Mouse (Mus musculus): ENCODE data around the gene Tgfbrap1. TPM values are rescaled to one million over a fixed set of nuclear protein-coding genes. Genes with fewer than 3 reads are reported as not detected.

The Tgfbrap1 gene
- polyA plus RNA-seq, 1 experiment from 2014 or later = 9.5 TPM

DNA sequence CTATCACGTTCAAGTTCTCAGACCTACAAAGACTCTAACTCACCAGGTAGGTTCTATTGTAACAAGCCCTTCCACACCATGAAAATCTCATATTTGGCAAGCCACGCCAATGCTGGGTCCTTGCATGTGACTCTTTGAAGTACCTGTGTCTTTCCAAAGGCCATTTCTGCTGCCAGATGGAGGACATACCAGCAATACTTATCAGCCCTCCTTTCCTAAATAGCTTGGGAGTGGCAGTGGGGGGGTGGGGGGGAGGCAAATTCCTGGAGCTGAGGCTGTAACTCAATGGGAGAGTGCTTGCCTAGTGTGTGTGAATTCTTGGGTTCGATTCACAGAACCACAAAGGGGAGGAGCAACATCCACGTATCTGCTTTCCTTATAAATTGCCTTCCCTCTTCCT, 26.3 kb upstream of the Tgfbrap1 start:
- WGBS = 84% methylated on average over 4 of the region's 4 CpGs
- Histone ChIP-seq H3K4me3 (replicated peaks; ENCODE audit: low read length) (no peak overlapping the region), H3K27me3 (ENCODE audit: control insufficient read depth, insufficient read depth, low read length) (no peaks in the 10 kb centered on the region), H3K9ac (ENCODE audit: low read length) (no peak overlapping the region), H3K4me2 (ENCODE audit: low read depth, low read length) (no peak overlapping the region), H3K4me1 (ENCODE audit: control insufficient read depth, insufficient read depth, low read length) (no peaks in the 10 kb centered on the region), H3K36me3 (ENCODE audit: control insufficient read depth, insufficient read depth, low read length) (peaks cover 43% of the 10 kb centered on the region), H3K27ac (ENCODE audit: low read length) (no peak overlapping the region), H3K9me3 (replicated peaks; ENCODE audit: control insufficient read depth, low read length) (no peaks in the 10 kb centered on the region)
- no peak for ATAC-seq (ENCODE audit: insufficient read depth, low FRiP score)

DNA sequence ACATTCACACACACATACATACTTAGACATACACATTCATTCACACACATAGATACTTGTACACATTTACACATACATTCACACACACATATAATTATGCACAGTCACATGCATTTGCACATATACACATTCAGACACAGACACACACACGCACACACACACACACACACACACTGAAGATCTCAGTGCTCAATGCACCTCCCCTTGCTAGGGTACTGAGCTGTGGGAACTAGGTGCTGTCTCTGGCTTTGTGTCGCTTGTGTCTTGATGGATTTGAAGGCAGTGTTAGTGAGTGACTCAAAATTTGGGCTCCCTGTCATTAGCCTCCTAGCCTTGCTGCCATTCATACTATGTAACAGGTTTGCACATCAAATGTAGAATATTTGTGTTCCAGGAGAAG, 24.2 kb upstream of the Tgfbrap1 start:
- no peak overlapping the region for H3K4me2 ChIP-seq (ENCODE audit: low read depth, low read length)
- 90% methylated on average over 2 of the region's 2 CpGs for WGBS

GRCm38 (mm10) chr1:43120950-43121349, 22.5 kb upstream of the Tgfbrap1 start:
- peaks cover 40% of the 10 kb centered on the region for H3K36me3 ChIP-seq (ENCODE audit: control insufficient read depth, insufficient read depth, low read length)
- H3K27ac ChIP-seq (ENCODE audit: low read length) = no peak overlapping the region
- no peaks in the 10 kb centered on the region for H3K4me1 ChIP-seq (ENCODE audit: control insufficient read depth, insufficient read depth, low read length)
- no peak overlapping the region for H3K4me3 ChIP-seq (replicated peaks; ENCODE audit: low read length)
- no peaks in the 10 kb centered on the region for H3K27me3 ChIP-seq (ENCODE audit: control insufficient read depth, insufficient read depth, low read length)
- no peak for ATAC-seq (ENCODE audit: insufficient read depth, low FRiP score)
- no peak overlapping the region for H3K9ac ChIP-seq (ENCODE audit: low read length)
- 92% methylated on average over 5 of the region's 5 CpGs for WGBS
- H3K9me3 ChIP-seq (replicated peaks; ENCODE audit: control insufficient read depth, low read length) = no peaks in the 10 kb centered on the region
- no peak overlapping the region for H3K4me2 ChIP-seq (ENCODE audit: low read depth, low read length)

More for the DNA sequence above, 24.2 kb upstream of the Tgfbrap1 start:
- H3K4me3 ChIP-seq (replicated peaks; ENCODE audit: low read length) = no peak overlapping the region
- peaks cover 41% of the 10 kb centered on the region for H3K36me3 ChIP-seq (ENCODE audit: control insufficient read depth, insufficient read depth, low read length)
- no peak overlapping the region for H3K9ac ChIP-seq (ENCODE audit: low read length)
- H3K9me3 ChIP-seq (replicated peaks; ENCODE audit: control insufficient read depth, low read length) = no peaks in the 10 kb centered on the region
- no peaks in the 10 kb centered on the region for H3K4me1 ChIP-seq (ENCODE audit: control insufficient read depth, insufficient read depth, low read length)
- no peak for ATAC-seq (ENCODE audit: insufficient read depth, low FRiP score)
- no peaks in the 10 kb centered on the region for H3K27me3 ChIP-seq (ENCODE audit: control insufficient read depth, insufficient read depth, low read length)
- H3K27ac ChIP-seq (ENCODE audit: low read length) = no peak overlapping the region

DNA sequence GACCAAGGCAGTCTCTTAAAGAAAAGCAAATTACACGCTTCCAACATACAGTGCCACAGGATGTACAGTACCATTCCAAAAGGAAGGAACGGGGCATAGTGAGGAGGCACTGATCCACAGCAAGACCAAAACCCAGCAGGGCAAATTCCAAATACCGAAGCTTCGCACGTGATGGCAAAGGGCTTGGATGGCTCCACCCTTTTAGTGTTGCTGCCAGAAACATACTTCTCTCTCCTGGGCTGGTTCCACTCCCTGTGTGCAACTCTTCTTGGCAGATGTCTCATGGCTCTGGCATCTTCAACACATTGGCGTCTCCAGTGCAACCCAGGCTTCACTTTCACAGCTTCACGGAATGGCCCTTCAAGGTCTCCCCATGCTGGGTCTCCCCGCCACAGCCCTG, 19.0 kb upstream of the Tgfbrap1 start:
- Histone ChIP-seq H3K9me3 (replicated peaks; ENCODE audit: control insufficient read depth, low read length) (no peaks in the 10 kb centered on the region), H3K36me3 (ENCODE audit: control insufficient read depth, insufficient read depth, low read length) (peaks cover 32% of the 10 kb centered on the region), H3K4me3 (replicated peaks; ENCODE audit: low read length) (no peak overlapping the region), H3K27me3 (ENCODE audit: control insufficient read depth, insufficient read depth, low read length) (no peaks in the 10 kb centered on the region), H3K4me2 (ENCODE audit: low read depth, low read length) (no peak overlapping the region), H3K9ac (ENCODE audit: low read length) (no peak overlapping the region), H3K27ac (ENCODE audit: low read length) (no peak overlapping the region), H3K4me1 (ENCODE audit: control insufficient read depth, insufficient read depth, low read length) (no peaks in the 10 kb centered on the region)
- WGBS = 97% methylated on average over 8 of the region's 8 CpGs
- no peak for ATAC-seq (ENCODE audit: insufficient read depth, low FRiP score)

- H3K27ac ChIP-seq (ENCODE audit: low read length) = no peak overlapping the region
- H3K27me3 ChIP-seq (ENCODE audit: control insufficient read depth, insufficient read depth, low read length) = no peaks in the 10 kb centered on the region
- no peaks in the 10 kb centered on the region for H3K4me1 ChIP-seq (ENCODE audit: control insufficient read depth, insufficient read depth, low read length)
- 80% methylated on average over 2 of the region's 2 CpGs for WGBS
- H3K9me3 ChIP-seq (replicated peaks; ENCODE audit: control insufficient read depth, low read length) = no peaks in the 10 kb centered on the region
- no peak overlapping the region for H3K4me2 ChIP-seq (ENCODE audit: low read depth, low read length)
- no peak overlapping the region for H3K9ac ChIP-seq (ENCODE audit: low read length)
- H3K36me3 ChIP-seq (ENCODE audit: control insufficient read depth, insufficient read depth, low read length) = peaks cover 19% of the 10 kb centered on the region
- H3K4me3 ChIP-seq (replicated peaks; ENCODE audit: low read length) = no peak overlapping the region
- no peak for ATAC-seq (ENCODE audit: insufficient read depth, low FRiP score)
Observed at GRCm38 (mm10) chr1:43112882-43113281, 14.4 kb upstream of the Tgfbrap1 start.

DNA sequence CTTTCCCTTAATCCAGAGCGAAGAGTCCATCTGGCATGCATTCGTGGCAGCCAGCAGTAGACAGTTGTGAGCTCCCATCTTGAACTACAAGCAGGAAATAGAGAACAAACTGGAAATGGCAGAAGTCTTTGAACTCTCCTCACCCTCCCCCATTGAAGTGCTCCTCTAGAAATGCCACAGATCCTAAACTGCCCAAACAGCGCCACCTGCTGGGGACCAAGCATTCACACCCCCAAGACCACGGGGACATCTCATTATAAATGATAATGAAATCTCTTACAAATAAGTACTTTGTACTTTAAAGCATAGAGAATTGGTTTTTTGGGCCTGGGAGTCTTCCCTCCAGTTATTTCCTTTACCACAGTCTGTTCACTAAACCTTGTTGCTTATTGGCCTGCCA, 12.1 kb upstream of the Tgfbrap1 start:
- no peaks in the 10 kb centered on the region for H3K27me3 ChIP-seq (ENCODE audit: control insufficient read depth, insufficient read depth, low read length)
- no peak overlapping the region for H3K4me2 ChIP-seq (ENCODE audit: low read depth, low read length)
- no peak overlapping the region for H3K9ac ChIP-seq (ENCODE audit: low read length)
- peaks cover 16% of the 10 kb centered on the region for H3K36me3 ChIP-seq (ENCODE audit: control insufficient read depth, insufficient read depth, low read length)
- no peak for ATAC-seq (ENCODE audit: insufficient read depth, low FRiP score)
- no peaks in the 10 kb centered on the region for H3K9me3 ChIP-seq (replicated peaks; ENCODE audit: control insufficient read depth, low read length)
- no peaks in the 10 kb centered on the region for H3K4me1 ChIP-seq (ENCODE audit: control insufficient read depth, insufficient read depth, low read length)
- no peak overlapping the region for H3K4me3 ChIP-seq (replicated peaks; ENCODE audit: low read length)
- H3K27ac ChIP-seq (ENCODE audit: low read length) = no peak overlapping the region
- WGBS = 54% methylated on average over 4 of the region's 4 CpGs

GRCm38 (mm10) chr1:43108729-43109128, 10.3 kb upstream of the Tgfbrap1 start:
- Histone ChIP-seq H3K9me3 (replicated peaks; ENCODE audit: control insufficient read depth, low read length) (no peaks in the 10 kb centered on the region), H3K36me3 (ENCODE audit: control insufficient read depth, insufficient read depth, low read length) (peaks cover 16% of the 10 kb centered on the region), H3K9ac (ENCODE audit: low read length) (no peak overlapping the region), H3K4me3 (replicated peaks; ENCODE audit: low read length) (no peak overlapping the region), H3K27me3 (ENCODE audit: control insufficient read depth, insufficient read depth, low read length) (no peaks in the 10 kb centered on the region), H3K4me2 (ENCODE audit: low read depth, low read length) (no peak overlapping the region), H3K4me1 (ENCODE audit: control insufficient read depth, insufficient read depth, low read length) (no peaks in the 10 kb centered on the region), H3K27ac (ENCODE audit: low read length) (no peak overlapping the region)
- no peak for ATAC-seq (ENCODE audit: insufficient read depth, low FRiP score)
- WGBS = 82% methylated on average over 2 of the region's 2 CpGs

- ATAC-seq (ENCODE audit: insufficient read depth, low FRiP score) = no peak
- Histone ChIP-seq H3K4me3 (replicated peaks; ENCODE audit: low read length) (no peak overlapping the region), H3K4me2 (ENCODE audit: low read depth, low read length) (no peak overlapping the region), H3K9ac (ENCODE audit: low read length) (no peak overlapping the region), H3K27me3 (ENCODE audit: control insufficient read depth, insufficient read depth, low read length) (no peaks in the 10 kb centered on the region), H3K27ac (ENCODE audit: low read length) (no peak overlapping the region), H3K9me3 (replicated peaks; ENCODE audit: control insufficient read depth, low read length) (no peaks in the 10 kb centered on the region), H3K4me1 (ENCODE audit: control insufficient read depth, insufficient read depth, low read length) (peaks cover 13% of the 10 kb centered on the region), H3K36me3 (ENCODE audit: control insufficient read depth, insufficient read depth, low read length) (no peaks in the 10 kb centered on the region)
- 83% methylated on average over 2 of the region's 2 CpGs for WGBS
Observed at GRCm38 (mm10) chr1:43094206-43094605, 4.2 kb downstream of the Tgfbrap1 start.

- H3K27me3 ChIP-seq (ENCODE audit: control insufficient read depth, insufficient read depth, low read length) = no peaks in the 10 kb centered on the region
- no peaks in the 10 kb centered on the region for H3K36me3 ChIP-seq (ENCODE audit: control insufficient read depth, insufficient read depth, low read length)
- peak; percentile 88 for ATAC-seq (ENCODE audit: insufficient read depth, low FRiP score)
- WGBS = under 1% methylated on average over 98 of the region's 102 CpGs
- no peaks in the 10 kb centered on the region for H3K9me3 ChIP-seq (replicated peaks; ENCODE audit: control insufficient read depth, low read length)
- H3K4me2 ChIP-seq (ENCODE audit: low read depth, low read length) = peak overlapping the region; percentile 89
- H3K9ac ChIP-seq (ENCODE audit: low read length) = peak overlapping the region; percentile 90
- peak overlapping the region; percentile 70 for H3K27ac ChIP-seq (ENCODE audit: low read length)
- H3K4me3 ChIP-seq (replicated peaks; ENCODE audit: low read length) = peak overlapping the region; percentile 81
- H3K4me1 ChIP-seq (ENCODE audit: control insufficient read depth, insufficient read depth, low read length) = peaks cover 13% of the 10 kb centered on the region
Observed at GRCm38 (mm10) chr1:43092056-43093015, 6.1 kb downstream of the Tgfbrap1 start.
